Mouse (Mus musculus): ENCODE measurements around the gene Gm20696.

GRCm38 (mm10) chr6:99228336-99228870 lies 438.2 kb downstream of the Gm20696 start:
- no peak for TF ChIP-seq CTCF (IDR thresholded peaks at IDR 0.05; ENCODE audit: low read depth)
- no peak for TF ChIP-seq EP300 (optimal IDR thresholded peaks at IDR 0.05)
